In the genomic region with DNA sequence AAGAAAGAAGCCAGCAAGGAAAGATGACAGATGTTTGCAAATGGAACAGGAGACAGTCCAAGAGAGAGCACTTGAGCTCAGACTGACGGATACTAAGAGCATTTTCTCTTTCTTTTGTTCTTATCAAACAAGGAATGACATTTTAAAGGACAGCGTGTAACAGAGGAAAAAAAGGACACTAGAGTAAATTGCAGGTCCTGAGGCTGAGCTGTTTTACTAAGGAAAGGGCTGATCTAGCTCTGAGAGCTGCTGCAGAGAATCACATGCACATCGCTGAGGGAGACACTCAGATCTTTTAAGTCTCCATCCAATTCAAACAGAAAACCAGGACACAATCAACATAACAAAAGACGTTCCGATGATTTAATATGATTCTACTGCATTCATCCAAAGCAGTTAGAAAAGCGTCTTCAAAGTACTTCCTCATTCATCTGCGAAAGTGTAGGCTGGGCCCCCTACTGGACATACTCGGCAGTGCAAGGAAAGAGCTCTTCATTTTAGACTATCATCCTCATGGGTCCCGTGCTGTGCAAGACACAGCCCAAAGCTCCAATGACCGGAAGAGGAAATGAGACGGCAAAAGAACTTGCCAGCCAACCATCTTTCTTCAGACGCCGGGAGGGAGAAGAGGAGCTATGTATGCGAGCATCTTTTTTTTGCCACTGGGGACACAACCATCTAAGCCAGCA, we compare ENCODE assay signal across 8 mouse cellular contexts.
DNase-seq lines count a peak whose midpoint lies in the region; ATAC-seq and TF ChIP-seq lines count a peak whose summit lies in the region.

No protein-coding gene starts in this region.

- DNase-seq in urinary bladder, postnatal 14 days (ENCODE audit: low spot score), result peak; percentile 69
- no peak for DNase-seq in urinary bladder, adult 2 months (ENCODE audit: low spot score)
- DNase-seq in embryo, embryonic 10.5 days (ENCODE audit: low spot score), result peak; percentile 89
- peak; percentile 15 to 59 for DNase-seq in heart, adult 2 months
- DNase-seq in neural tube, embryonic 10.5 days (ENCODE audit: extremely low spot score, low spot score), result peak; percentile 83
- DNase-seq in testis, postnatal 14 days (ENCODE audit: low spot score), result peak; percentile 59

- peak; percentile 91 for TF ChIP-seq CTCF in heart, adult 2 months (IDR thresholded peaks at IDR 0.05)

- H3K27ac ChIP-seq in heart, adult 2 months, result no peak overlapping the region
- H3K27ac ChIP-seq in kidney, embryonic 14.5 days (ENCODE audit: low read depth, low read length), result no peak overlapping the region
- no peak overlapping the region for H3K27ac ChIP-seq in limb, embryonic 12.5 days

- H3K9me3 ChIP-seq in kidney, embryonic 14.5 days (ENCODE audit: control insufficient read depth, low read length), result no peaks in the 10 kb centered on the region
- H3K9me3 ChIP-seq in limb, embryonic 12.5 days, result no peaks in the 10 kb centered on the region

- intact Hi-C loops in heart, adult 2 months (cut with DNase I), result loop anchor here (5.0 kb wide), 1 partner anchor 932 kb away; no protein-coding TSS in a partner anchor

- no peaks in the 10 kb centered on the region for H3K27me3 ChIP-seq in heart, adult 2 months (ENCODE audit: control insufficient read depth, insufficient read depth, low read length)
- H3K27me3 ChIP-seq in kidney, embryonic 14.5 days (ENCODE audit: control insufficient read depth, insufficient read depth, low read length), result no peaks in the 10 kb centered on the region
- no peaks in the 10 kb centered on the region for H3K27me3 ChIP-seq in limb, embryonic 12.5 days

- no peak for TF ChIP-seq EP300 in heart, adult 2 months (IDR thresholded peaks at IDR 0.05; ENCODE audit: insufficient read depth, low read depth, low read length)

- H3K4me2 ChIP-seq in kidney, embryonic 14.5 days (replicated peaks; ENCODE audit: low read depth, low read length), result no peak overlapping the region
- H3K4me2 ChIP-seq in limb, embryonic 12.5 days, result peak overlapping the region; percentile 37

- H3K36me3 ChIP-seq in heart, adult 2 months (ENCODE audit: control insufficient read depth, insufficient read depth, low read length), result no peaks in the 10 kb centered on the region
- H3K36me3 ChIP-seq in kidney, embryonic 14.5 days (ENCODE audit: control insufficient read depth, insufficient read depth, low read length), result no peaks in the 10 kb centered on the region
- H3K36me3 ChIP-seq in limb, embryonic 12.5 days, result no peaks in the 10 kb centered on the region

- no peak overlapping the region for H3K4me3 ChIP-seq in heart, adult 2 months
- H3K4me3 ChIP-seq in kidney, embryonic 14.5 days (ENCODE audit: low read length), result no peak overlapping the region
- 0 out of 2 replicates have a peak overlapping the region, but pooled peaks have one; percentile 13 for H3K4me3 ChIP-seq in limb, embryonic 12.5 days (replicated peaks)

- 24% methylated on average over 14 of the region's 14 CpGs for WGBS in heart, adult 2 months
- 38% methylated on average over 14 of the region's 14 CpGs for WGBS in kidney, embryonic 14.5 days
- WGBS in limb, embryonic 12.5 days, result 41% methylated on average over 14 of the region's 14 CpGs

- TF ChIP-seq POLR2A in heart, adult 2 months (IDR thresholded peaks at IDR 0.05; ENCODE audit: insufficient read depth, low read depth, low read length), result no peak

- H3K4me1 ChIP-seq in heart, adult 2 months (ENCODE audit: control insufficient read depth, insufficient read depth, low read length), result no peaks in the 10 kb centered on the region
- H3K4me1 ChIP-seq in kidney, embryonic 14.5 days (ENCODE audit: control insufficient read depth, insufficient read depth, low read length), result no peaks in the 10 kb centered on the region
- no peaks in the 10 kb centered on the region for H3K4me1 ChIP-seq in limb, embryonic 12.5 days (replicated peaks)

- no peaks in the 10 kb centered on the region for H3K79me2 ChIP-seq in heart, adult 2 months (replicated peaks; ENCODE audit: control insufficient read depth, insufficient read depth, low read length)

- H3K9ac ChIP-seq in heart, adult 2 months (ENCODE audit: low read depth, low read length), result no peak overlapping the region
- H3K9ac ChIP-seq in kidney, embryonic 14.5 days (ENCODE audit: low read depth, low read length), result no peak overlapping the region
- H3K9ac ChIP-seq in limb, embryonic 12.5 days (replicated peaks), result no peak overlapping the region

- ATAC-seq in kidney, embryonic 14.5 days (ENCODE audit: low FRiP score, low TSS enrichment), result peak; percentile 81
- peak; percentile 26; the same call in 1 of the 2 replicates for ATAC-seq in limb, embryonic 12.5 days (ENCODE audit: insufficient number of reproducible peaks, insufficient read depth, low FRiP score, low TSS enrichment, low read depth)
